Mouse (Mus musculus) thymus, postnatal 10 days (tissue): ENCODE measurements at regions not wholly inside any gene's neighbourhood (a gene's known extent, or its start where the extent isn't known, plus 50 kb on each side); places are given as distances from the start of the nearest gene placed in this dataset.
A peak's percentile ranks its signal among the peaks of the same experiment; 100 is the strongest.

Experiments
- DNase-seq, 2 experiments: peaks; one replicate each; pipeline ENCODE4 v3.0.0; 2021; ENCODE audit warnings: low spot score in 2 of 2

- no peak for DNase-seq
These were observed 444.3 kb upstream of the Cdh4 start for GRCm38 (mm10) chr2:178997921-178998320.

- no peak for DNase-seq
These were observed 441.7 kb upstream of the Cdh4 start for GRCm38 (mm10) chr2:179000448-179001081.

- DNase-seq = no peak
These were observed 434.5 kb upstream of the Cdh4 start for GRCm38 (mm10) chr2:179007766-179008165.

DNA sequence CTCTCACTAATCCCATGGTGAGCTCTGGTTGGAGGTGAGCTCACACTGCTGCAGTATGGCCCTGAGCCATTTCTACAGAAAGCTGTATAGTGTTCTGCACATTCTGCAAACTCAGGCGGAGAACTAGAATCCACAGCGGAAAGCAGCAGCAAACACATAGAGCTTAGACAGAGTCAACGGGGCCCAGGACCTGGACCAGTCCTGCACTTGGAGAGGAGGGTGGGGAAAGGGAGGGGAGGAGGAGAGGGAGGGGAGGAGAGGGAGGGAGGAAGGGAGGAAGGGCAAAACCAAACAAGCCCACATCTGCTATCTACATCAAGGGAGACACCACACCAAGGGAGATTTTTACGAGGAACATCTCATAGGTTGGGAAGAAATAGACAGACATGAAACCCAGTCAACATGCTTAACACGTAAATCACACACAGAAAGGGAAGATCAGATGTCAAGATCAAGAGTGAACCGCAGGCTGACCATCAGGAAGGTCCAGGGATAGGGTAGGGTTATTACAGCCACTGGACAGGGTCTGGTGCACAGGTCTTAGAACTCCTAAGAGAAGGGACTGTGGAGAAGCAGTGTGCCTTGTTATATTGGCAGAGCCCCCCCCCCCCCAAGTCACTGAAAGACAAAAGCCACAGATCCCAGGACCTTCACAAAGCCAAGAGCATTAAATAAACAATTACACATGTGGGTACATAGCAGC, 428.2 kb upstream of the Cdh4 start:
- DNase-seq = no peak

- no peak for DNase-seq
These were observed 419.5 kb upstream of the Cdh4 start for GRCm38 (mm10) chr2:179022675-179023194.

- DNase-seq = no peak
These were observed 418.0 kb upstream of the Cdh4 start for GRCm38 (mm10) chr2:179024225-179024624.

- DNase-seq = no peak
These were observed 409.1 kb upstream of the Cdh4 start for GRCm38 (mm10) chr2:179033171-179033570.

DNA sequence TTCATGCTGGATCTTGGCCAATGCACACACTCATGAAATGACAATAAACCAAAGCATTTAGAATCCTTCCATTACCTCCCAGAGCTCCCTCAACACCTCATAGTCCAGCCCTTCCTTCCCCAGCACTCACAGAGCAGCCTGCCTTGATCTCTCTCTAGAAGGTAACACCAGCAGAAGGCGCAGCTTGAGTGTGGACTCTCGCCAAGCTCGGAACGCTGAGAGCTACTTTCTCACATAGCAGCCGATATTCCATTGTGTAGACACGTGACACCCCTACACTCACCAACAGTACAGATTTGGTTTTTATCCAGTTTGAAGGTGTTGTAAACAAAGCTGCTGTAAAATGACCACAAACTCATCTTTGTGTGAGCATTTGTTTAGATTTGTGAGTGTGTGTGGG, 406.8 kb upstream of the Cdh4 start:
- DNase-seq = no peak

DNA sequence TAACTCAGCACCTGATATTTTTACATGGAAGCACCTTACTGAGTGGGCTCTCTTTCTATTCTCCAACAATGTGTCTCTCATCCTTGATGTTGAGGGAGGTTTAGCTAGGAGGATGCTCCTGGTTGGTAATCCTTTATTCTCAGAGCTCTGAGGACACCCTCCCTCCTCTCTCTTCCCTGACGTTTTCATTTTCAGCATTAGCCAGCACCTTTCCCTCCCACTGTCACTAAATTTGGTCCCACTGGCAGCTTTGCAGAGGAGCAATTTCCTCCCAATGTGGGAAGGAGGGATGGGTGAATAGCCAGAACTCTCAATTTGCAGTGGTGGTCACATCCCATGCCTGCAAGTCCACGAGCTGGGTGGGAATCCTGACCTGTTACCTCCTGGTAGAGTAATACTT, 402.5 kb upstream of the Cdh4 start:
- no peak for DNase-seq

GRCm38 (mm10) chr2:179043671-179044070, 398.6 kb upstream of the Cdh4 start:
- DNase-seq = no peak

DNA sequence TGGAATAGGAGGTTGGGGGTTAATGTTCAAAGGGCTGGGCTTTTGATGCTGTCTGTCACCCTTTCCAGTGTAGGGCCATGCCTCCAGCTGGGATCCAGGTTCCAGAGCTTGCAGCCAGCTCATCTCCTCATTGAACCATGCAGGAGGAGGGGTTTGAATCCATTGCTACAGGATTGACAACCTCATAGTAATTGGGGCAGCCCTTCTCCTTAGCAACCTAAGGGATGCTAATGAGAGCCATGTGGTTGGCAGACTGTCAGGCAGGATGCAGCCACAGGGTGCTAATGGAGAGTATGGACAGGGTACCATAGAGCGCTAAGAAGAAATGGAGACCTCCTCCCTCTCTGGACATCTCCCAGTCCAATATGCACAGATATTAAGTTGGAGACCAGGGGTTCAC, 396.9 kb upstream of the Cdh4 start:
- no peak for DNase-seq

- DNase-seq = no peak
These were observed 387.8 kb upstream of the Cdh4 start for GRCm38 (mm10) chr2:179054441-179054840.

DNA sequence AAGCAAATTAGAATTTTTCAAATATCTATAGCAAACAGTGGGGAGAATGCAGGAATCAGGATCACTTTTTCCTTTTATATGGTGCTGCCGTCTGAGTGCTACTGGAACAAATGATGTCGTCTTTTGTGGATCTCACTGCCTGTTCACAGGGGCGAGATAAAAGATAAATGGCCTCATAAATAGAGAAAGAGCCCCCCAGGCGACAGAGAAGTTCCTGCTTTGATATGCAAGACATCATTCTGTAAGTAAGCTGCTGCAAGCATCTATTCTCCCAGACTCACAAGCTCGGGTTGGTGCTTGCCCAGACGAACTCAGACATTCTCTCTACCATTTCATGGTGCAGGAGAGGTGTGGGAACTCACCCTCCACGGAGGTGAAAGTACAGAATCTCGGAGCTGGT, 377.6 kb upstream of the Cdh4 start:
- no peak for DNase-seq

- DNase-seq = no peak
These were observed 372.7 kb upstream of the Cdh4 start for GRCm38 (mm10) chr2:179069520-179069919.

DNA sequence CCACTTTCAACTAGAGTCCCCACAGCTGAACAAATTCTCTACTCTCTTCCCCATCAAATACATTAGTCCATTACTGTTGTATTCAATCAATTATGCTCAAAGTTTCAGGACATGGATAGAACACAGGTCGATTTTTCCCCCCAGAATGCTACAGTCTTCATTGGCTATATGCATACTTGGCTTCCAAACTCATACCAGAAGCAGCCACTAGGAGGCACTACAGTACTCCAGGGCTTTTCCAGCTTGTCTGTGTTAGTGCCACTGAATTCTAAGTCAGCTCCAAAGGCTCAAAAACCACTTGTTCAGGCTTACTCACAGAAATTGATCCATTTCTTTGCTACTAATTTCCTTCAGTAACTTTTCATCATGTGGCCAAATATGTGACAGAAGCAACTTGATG, 371.9 kb upstream of the Cdh4 start:
- DNase-seq = peak in 1 of 2 experiments; percentile 9

GRCm38 (mm10) chr2:179080462-179081274, 361.6 kb upstream of the Cdh4 start:
- DNase-seq = no peak

GRCm38 (mm10) chr2:179086915-179087314, 355.3 kb upstream of the Cdh4 start:
- DNase-seq = no peak

- DNase-seq = no peak
These were observed 350.8 kb upstream of the Cdh4 start for GRCm38 (mm10) chr2:179091480-179091879.

- DNase-seq = no peak
These were observed 348.2 kb upstream of the Cdh4 start for GRCm38 (mm10) chr2:179093996-179094395.

DNA sequence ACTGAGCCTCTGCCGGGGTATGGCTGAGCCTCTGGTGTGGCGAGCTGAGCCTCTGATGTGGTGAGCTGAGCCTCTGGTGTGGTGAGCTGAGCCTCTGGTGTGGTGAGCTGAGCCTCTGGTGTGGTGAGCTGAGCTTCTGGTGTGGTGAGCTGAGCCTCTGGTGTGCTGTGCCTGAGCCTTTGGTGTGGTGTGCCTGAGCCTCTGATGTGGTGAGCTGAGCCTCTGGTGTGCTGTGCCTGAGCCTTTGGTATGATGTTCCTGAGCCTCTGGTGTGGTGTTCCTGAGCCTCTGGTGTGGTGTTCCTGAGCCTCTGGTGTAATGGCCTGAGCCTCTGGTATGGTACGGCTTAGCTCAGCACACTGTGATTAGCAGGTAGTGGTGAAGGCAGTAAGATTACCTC, 346.2 kb upstream of the Cdh4 start:
- peak in 1 of 2 experiments; percentile 5 for DNase-seq

DNA sequence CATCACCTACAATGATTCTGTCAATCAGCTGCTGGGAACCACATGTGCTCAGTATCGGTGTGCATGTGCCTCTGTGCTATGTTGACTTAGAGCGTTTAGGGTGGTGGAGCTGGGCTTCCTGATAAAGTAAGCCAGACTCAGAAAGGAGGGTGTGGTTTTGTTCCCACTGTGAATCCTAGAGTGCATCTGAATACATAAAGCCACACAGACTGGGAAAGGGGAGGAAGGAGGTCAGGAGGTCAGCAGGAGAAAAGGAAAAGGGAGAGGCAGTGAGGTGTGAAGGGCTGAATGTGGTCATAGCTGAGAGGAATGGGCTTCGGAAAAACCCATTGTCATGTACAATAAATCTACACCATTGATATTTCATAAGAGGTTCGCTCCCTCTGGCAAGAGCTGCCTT, 345.4 kb upstream of the Cdh4 start:
- DNase-seq = no peak

DNA sequence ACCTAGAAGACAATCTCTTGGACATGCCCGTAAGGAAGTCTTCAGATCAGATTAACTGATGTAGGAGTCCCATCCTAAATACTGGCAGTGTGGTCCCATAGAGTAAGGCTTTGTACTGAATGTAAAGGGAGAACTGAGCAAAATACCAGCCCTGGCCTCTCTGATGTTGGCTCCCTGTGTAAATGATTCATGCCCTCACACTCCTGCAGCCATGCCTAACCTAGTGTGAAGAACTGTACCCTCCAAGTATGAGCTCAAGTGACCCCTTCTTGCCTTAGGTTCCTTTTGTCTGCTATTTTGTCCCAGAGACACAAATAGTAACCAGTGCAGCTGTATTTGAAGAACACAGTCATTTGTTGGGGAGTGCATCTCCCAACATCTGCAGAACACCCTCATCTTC, 342.4 kb upstream of the Cdh4 start:
- DNase-seq = no peak

DNA sequence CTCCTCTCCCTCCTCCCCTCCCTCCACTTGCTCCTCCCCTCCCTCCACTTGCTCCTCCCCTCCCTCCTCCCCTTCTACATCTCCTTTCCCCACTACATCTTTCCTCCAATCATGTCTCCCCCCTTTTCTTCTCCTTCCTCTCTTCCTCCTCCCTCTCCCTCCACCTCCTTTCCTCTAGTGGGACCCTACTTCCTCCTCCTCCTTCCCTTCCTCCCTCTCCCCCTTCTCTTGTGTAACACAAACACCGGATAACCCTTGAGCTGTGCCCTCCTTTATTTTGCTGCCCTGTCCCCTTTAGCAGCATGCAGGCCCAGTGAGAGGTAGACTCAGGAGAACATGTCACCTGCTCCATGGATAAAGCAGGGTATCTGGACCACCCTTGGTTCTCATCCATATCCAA, 339.1 kb upstream of the Cdh4 start:
- no peak for DNase-seq
